Mouse (Mus musculus) gastrocnemius, postnatal 25 days (tissue): ENCODE results near the gene Sdhaf3. TPM values are rescaled to one million over a fixed set of nuclear protein-coding genes. Genes with fewer than 3 reads are reported as not detected.

ENCODE experiments used
- DNase-seq: peaks from one replicate; pipeline ENCODE4 v3.0.0; 2022
- total RNA-seq, 2 experiments: library from RNA; stranded (reverse); gene quantifications; 1 replicate in 1 of 2; 2 replicates in 1 of 2; pipeline ENCODE4 v1.2.3; 2021

Gene Sdhaf3
- total RNA-seq, 2 experiments from 2014 or later, result 4.5 to 4.6 TPM

GRCm38 (mm10) chr6:7068782-7069181 lies 113.0 kb downstream of the Sdhaf3 start:
- DNase-seq, result no peak

DNA sequence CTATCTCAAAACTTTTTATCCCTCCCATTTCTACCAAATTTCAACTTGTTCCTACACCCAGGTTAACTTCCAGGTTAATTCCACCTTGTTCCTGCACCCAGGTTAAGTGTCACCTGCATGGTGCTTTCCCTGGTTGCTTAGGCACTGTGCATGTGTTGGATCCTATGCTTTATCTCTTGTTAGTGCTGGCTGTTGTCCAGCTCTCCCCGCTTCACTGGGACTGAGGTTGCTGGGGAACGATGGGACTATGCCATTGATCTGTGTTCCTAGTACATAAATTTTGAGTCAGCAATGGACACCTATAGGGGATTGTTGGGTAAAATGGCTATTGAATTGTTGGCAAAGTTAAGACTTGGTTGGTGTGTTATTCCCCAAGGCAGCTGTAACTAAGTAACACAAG lies 113.7 kb downstream of the Sdhaf3 start:
- no peak for DNase-seq

DNA sequence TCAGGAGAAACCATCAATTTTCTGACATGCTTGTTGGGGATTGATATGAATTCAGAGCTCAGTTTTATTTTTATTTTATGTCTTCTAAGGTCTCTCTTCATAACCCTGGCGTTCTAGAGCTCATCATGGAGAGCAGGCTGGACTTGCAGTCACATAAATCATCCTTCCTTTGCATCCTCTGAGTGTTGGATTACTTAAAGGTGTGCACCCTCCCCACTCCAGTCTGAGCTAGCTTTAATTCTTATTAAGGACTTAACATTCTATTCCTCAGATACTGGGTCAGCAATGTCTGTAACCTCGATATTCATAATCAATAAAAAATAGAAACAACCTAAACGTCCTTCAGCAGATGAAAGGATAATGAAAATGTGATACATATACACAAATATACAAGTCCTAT lies 126.2 kb downstream of the Sdhaf3 start:
- DNase-seq, result no peak

- no peak for DNase-seq
Measured at GRCm38 (mm10) chr6:7082467-7083259, 126.9 kb downstream of the Sdhaf3 start.

- DNase-seq, result no peak
Measured at GRCm38 (mm10) chr6:7083661-7084060, 127.9 kb downstream of the Sdhaf3 start.

GRCm38 (mm10) chr6:7084370-7084769 lies 128.6 kb downstream of the Sdhaf3 start:
- DNase-seq, result no peak

DNA sequence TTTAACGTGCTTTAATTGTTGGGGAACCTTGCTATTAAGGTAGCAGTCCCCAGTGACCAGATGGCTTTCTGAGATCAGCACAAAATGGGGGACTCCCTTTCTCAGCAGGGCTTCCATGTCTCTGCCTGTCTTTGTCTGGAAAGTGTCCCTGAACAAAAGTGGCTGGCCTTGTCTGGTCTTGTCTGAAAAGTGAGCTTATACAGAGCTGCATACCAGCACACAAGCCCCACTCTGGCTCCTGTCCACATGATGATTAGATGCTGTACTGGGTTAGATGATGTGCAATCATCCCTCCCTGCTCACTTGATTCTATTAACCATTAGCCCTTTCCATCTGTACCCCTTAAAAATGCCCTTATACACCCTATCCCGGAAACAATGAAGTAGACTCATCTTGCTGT lies 129.7 kb downstream of the Sdhaf3 start:
- DNase-seq, result no peak

GRCm38 (mm10) chr6:7092094-7092493 lies 136.3 kb downstream of the Sdhaf3 start:
- DNase-seq, result no peak

Other genes with a start within 250 kb of the Sdhaf3 start
- gene Dlx6, start 92.7 kb upstream of the Sdhaf3 start, total RNA-seq, result not detected
- not detected for gene Dlx5, start 73.9 kb upstream of the Sdhaf3 start, total RNA-seq